Mouse (Mus musculus): Measurements from ENCODE around the gene Mettl27. TPM values are rescaled to one million over a fixed set of nuclear protein-coding genes. Genes with fewer than 3 reads are reported as not detected.

The Mettl27 gene
- polyA plus RNA-seq, 1 experiment from 2014 or later, result 11.1 TPM

- H3K4me3 ChIP-seq (ENCODE audit: low read depth, low read length), result no peak overlapping the region
- no peak for ATAC-seq (replicated peaks; ENCODE audit: insufficient number of reproducible peaks, low FRiP score, low TSS enrichment)
- H3K36me3 ChIP-seq (ENCODE audit: control insufficient read depth, insufficient read depth, low read length), result no peaks in the 10 kb centered on the region
- no peaks in the 10 kb centered on the region for H3K9me3 ChIP-seq (replicated peaks; ENCODE audit: control insufficient read depth, low read length)
- peaks cover 7% of the 10 kb centered on the region for H3K4me1 ChIP-seq (ENCODE audit: control insufficient read depth, insufficient read depth, low read length)
- H3K4me2 ChIP-seq, result no peak overlapping the region
- H3K9ac ChIP-seq (ENCODE audit: low read depth, low read length), result no peak overlapping the region
- H3K27ac ChIP-seq (ENCODE audit: low read depth, low read length), result no peak overlapping the region
- 36% methylated on average over 6 of the region's 6 CpGs for WGBS (ENCODE audit: insufficient replicate concordance)
- peaks cover 37% of the 10 kb centered on the region for H3K27me3 ChIP-seq (ENCODE audit: control insufficient read depth, insufficient read depth, low read length)
Observed at GRCm38 (mm10) chr5:134989741-134990140, 57.6 kb downstream of the Mettl27 start.

Other genes starting within 250 kb of the Mettl27 start
- 2.6 and 3.3 TPM in 2 replicates for gene Limk1, start 243.8 kb upstream of the Mettl27 start, polyA plus RNA-seq (2014; fragmentation: Nextera tagmentation; extraction: Ambion mirVana)
- gene Eln, start 185.0 kb upstream of the Mettl27 start, polyA plus RNA-seq (2014; fragmentation: Nextera tagmentation; extraction: Ambion mirVana), result 24.3 and 27.7 TPM in 2 replicates
- gene Tmem270, start 25.6 kb upstream of the Mettl27 start, polyA plus RNA-seq (2014; fragmentation: Nextera tagmentation; extraction: Ambion mirVana), result not detected in 2 replicates
- gene Cldn13, start 16.8 kb upstream of the Mettl27 start, polyA plus RNA-seq (2014; fragmentation: Nextera tagmentation; extraction: Ambion mirVana), result 15.0 and 17.1 TPM in 2 replicates
- 1.4 and 1.7 TPM in 2 replicates for gene Cldn4, start 14.6 kb downstream of the Mettl27 start, polyA plus RNA-seq (2014; fragmentation: Nextera tagmentation; extraction: Ambion mirVana)
- gene Cldn3, start 53.8 kb downstream of the Mettl27 start, polyA plus RNA-seq (2014; fragmentation: Nextera tagmentation; extraction: Ambion mirVana), result 1.2 and 1.5 TPM in 2 replicates
- 58.2 and 59.9 TPM in 2 replicates for gene Abhd11, start 76.8 kb downstream of the Mettl27 start, polyA plus RNA-seq (2014; fragmentation: Nextera tagmentation; extraction: Ambion mirVana)
- gene Stx1a, start 91.1 kb downstream of the Mettl27 start, polyA plus RNA-seq (2014; fragmentation: Nextera tagmentation; extraction: Ambion mirVana), result 10.4 and 13.4 TPM in 2 replicates
- 29.2 and 30.9 TPM in 2 replicates for gene Dnajc30, start 131.8 kb downstream of the Mettl27 start, polyA plus RNA-seq (2014; fragmentation: Nextera tagmentation; extraction: Ambion mirVana)
- gene Bud23, start 132.6 kb downstream of the Mettl27 start, polyA plus RNA-seq (2014; fragmentation: Nextera tagmentation; extraction: Ambion mirVana), result 74.8 and 78.3 TPM in 2 replicates
- gene Vps37d, start 145.9 kb downstream of the Mettl27 start, polyA plus RNA-seq (2014; fragmentation: Nextera tagmentation; extraction: Ambion mirVana), result 2.0 and 2.6 TPM in 2 replicates
- 0.54 and 1.2 TPM in 2 replicates for gene Mlxipl, start 157.5 kb downstream of the Mettl27 start, polyA plus RNA-seq (2014; fragmentation: Nextera tagmentation; extraction: Ambion mirVana)
- 20.0 and 21.3 TPM in 2 replicates for gene Tbl2, start 217.3 kb downstream of the Mettl27 start, polyA plus RNA-seq (2014; fragmentation: Nextera tagmentation; extraction: Ambion mirVana)
- gene Bcl7b, start 235.9 kb downstream of the Mettl27 start, polyA plus RNA-seq (2014; fragmentation: Nextera tagmentation; extraction: Ambion mirVana), result 32.3 and 35.2 TPM in 2 replicates